Mouse (Mus musculus): ENCODE measurements around the gene Dus4l.

Dus4l gene

GRCm38 (mm10) chr12:31592011-31592410, 62.6 kb downstream of the Dus4l start:
- no peak for DNase-seq (ENCODE audit: extremely low read depth, low read depth)
